Mouse (Mus musculus) fat pad, adult 2 months (tissue): ENCODE data around the gene 4933412E24Rik.

Experiments used
- DNase-seq: peaks from one replicate; pipeline ENCODE4 v3.0.0-alpha.2; 2011; ENCODE audit warnings: low read depth, low spot score; ENCODE audit errors: extremely low read depth

Gene 4933412E24Rik

DNA sequence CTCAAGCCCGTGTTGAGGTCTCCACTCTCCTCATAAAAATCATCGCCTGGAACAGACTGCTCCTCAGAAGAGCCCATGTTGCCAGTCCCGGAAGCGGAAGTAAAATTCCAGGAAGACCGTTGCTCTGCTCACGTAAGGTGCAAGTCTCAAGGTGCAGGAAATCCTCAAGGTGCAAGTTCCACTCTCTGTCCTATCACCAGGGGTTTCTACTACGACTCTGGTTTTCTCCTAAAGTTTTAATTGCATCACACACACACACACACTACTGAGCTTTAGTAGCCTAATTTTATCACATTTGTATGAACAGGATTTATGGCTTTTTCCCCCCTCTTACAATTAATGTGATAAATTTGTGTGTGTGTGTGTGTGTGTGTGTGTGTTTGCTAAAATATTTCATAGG, at the start of gene 4933412E24Rik:
Gene 4933412E24Rik, minus strand, starts transcription at position 101 of the 400 bp plus-strand sequence.
- DNase-seq: no peak

DNA sequence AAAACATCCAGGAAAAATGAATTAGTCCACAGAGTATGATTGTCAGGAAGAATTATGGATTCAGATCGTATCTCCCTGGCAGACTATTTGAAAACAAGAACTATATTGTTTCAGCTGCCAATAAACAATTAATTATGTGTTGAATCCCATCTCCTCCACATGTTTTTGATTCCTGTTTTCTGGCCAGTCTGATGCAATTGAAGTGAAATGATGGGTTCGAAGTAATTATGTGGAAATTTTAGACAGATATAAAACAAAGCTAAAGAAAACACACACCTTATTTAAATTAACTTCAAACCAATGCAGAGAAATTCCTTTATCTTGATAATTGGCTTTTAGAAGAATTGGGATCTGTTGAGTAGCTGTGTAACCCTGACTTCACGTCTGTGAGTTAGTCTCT, 14.3 kb upstream of the 4933412E24Rik start:
- DNase-seq: no peak

DNA sequence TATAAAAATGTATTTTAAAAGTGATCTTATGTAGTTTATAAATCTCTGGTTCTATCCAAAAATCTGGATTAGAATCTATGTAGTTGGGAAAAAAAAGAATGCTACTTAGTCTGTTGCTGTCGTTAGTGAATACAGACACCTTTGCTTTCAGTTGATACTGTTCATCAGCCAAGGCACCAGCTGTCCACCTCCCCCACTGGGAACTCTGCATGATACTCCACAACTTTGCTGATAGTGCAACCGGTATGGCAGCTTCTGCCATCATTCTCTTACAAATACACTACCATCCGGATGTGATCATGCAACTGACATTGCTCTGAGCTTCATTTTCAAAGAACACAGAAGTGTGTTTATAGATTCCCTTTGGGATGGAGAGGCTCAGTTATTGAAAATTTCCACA, 4.8 kb upstream of the 4933412E24Rik start:
- DNase-seq: no peak

DNA sequence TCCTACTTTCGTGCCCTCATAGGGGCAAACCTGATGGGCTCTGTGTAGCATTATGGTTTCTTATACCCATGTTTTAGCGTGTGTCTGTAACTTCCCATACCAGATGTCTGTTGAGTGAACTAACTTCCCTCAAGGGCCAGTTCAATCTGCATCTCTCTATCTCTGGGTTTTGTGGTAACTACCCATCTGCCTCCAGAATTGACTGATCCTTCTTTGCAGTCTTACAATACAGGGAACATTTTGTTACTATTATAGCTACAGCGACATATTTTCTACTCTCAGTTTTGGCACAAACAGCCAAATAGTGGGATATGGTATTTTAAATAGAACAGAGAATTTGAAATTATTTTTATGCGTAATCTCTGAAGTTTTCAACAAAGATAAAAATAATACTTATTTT, 6.2 kb downstream of the 4933412E24Rik start:
- DNase-seq: no peak

DNA sequence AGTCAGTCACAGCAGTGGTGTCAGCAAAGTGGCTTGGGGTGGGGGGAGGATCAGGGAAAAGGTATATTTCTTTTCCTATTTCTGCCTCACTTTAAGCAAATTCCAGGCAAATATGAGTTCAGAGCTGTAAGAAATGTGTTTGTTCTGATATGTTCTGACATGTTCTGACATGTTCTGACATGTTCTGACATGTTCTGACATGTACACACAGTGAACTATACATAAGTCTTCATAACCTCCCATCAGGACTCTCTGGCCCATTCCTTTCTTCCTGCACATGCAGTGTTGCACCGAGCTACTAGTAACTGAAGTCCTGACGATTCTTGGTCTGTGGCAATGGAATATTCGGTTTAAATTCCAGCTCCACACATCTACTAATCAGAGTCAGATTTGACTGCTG, 6.8 kb downstream of the 4933412E24Rik start:
- DNase-seq: no peak

DNA sequence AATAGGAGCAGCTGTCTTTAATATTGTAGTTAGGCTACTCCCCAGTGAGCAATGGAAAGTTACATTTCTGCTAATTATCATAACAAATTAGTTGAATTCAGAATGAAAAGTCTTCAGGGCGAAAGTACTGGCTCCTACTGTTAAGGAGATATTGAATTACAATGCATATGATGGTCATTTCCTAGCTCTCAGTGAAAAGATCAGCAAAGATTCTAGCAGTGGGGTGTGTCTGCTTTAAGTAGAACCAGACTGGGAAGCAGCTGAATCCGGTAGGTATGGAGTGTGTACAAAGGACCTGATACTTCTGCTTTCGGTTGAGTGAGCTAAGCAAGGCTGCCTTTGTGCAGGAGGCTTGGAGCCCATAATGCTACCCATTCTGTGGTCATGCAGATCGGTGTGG, 32.6 kb downstream of the 4933412E24Rik start:
- no peak for DNase-seq

DNA sequence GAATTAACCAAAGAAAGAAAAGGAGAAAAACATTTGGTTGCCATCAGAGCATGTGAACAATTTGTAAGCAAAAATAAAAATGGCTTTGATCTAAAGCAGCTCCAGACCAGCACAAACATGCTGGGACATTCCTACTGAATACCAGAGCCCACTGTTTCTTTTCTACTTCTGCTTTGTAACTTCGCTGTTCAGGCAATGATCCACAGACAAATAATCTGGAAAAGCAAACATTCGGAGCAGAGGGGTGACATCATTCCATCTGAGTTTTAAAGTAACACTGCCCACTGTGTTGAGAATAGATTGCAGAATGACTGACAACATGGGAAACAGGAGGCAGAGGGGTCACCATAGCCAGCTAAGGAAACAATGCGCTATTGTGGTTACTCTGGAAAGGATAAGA, 41.1 kb downstream of the 4933412E24Rik start:
- no peak for DNase-seq

DNA sequence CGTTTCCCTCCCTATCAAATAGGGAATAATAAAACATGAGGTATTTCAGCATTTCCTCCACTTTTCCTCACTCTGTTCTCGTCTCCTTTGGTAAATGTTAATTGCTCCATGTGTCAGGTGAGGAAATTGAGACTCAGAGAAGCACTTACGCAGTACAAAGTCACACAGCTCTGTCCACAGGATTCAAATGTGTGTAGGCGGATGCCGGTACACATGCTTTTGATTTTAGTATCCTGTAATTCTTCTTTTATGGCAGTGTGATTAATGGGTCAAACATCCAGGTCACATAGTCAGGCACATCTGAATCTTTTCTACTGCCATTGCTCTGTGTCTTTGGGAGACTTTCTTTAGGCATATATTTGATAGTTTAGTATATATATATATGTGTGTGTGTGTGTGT, 41.8 kb downstream of the 4933412E24Rik start:
- DNase-seq: no peak

DNA sequence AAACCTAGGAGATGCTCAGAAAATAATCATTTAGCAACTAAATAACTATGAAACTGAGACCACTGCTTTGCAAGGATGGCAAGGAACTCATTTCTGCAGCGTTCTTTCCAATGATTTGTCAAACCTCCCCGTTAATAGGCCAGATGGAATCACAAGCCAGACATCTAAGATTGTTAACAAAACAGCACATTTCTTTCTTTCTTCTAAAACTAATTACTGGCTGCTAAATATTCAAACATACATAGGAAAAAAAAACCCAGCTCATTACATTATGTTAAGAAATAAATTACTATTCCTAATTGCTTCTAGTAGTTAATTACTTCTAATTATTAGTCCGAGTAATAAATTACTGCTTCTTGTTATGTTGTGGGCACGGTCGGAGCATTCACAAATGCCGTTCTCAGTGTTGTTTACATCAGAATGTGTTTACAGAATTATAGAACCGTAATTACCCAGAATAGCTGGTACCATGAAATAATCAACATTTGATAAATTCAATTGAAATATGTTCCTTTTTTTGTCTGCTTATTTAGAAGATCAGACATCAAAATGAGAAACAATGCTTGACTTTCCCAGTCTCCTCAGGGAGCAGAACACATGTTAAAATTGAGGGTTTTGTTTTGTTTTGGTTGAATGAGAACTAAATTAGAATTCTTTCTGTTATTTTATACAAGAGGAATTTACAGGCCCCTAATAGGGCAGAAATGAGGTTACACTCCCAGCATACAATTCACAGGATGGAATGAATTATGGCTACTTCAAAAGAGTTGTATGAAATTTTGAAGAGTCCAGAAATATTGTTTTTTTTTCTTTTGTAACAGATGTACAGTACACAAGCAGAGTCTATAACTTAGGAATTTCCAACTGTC, 42.5 kb downstream of the 4933412E24Rik start:
- DNase-seq: no peak
